Mouse (Mus musculus) myocyte (in vitro differentiated cells): Measurements from ENCODE around the gene Ksr2.

Source experiments
- E2F4 ChIP-seq: IDR thresholded peaks from one replicate; pipeline ENCODE4 v1.6.1; 2011; ENCODE audit warnings: mild to moderate bottlenecking, control low read depth, moderate library complexity; ENCODE audit not compliant: insufficient read depth
- MAX ChIP-seq: IDR thresholded peaks from one replicate; pipeline ENCODE4 v1.6.1; 2011; ENCODE audit warnings: low read depth, mild to moderate bottlenecking, control low read depth
- MYOG ChIP-seq, 3 experiments: IDR thresholded peaks; one replicate each; pipeline ENCODE4 v1.6.1; 2011; ENCODE audit warnings: control low read depth in 2 of 3, low read depth in 2 of 3, mild to moderate bottlenecking in 2 of 3; ENCODE audit not compliant: insufficient read length in 2 of 3, control insufficient read depth in 1 of 3, insufficient read depth in 1 of 3
- POLR2A ChIP-seq: IDR thresholded peaks from one replicate; pipeline ENCODE4 v1.6.1; 2011; ENCODE audit warnings: low read depth, mild to moderate bottlenecking, control low read depth, moderate library complexity; ENCODE audit not compliant: insufficient read length
- POLR2AphosphoS2 ChIP-seq: IDR thresholded peaks from one replicate; pipeline ENCODE4 v1.6.1; 2011; ENCODE audit warnings: low read depth, control low read depth; ENCODE audit not compliant: insufficient read length
- TCF3 ChIP-seq: IDR thresholded peaks from one replicate; pipeline ENCODE4 v1.6.1; 2011; ENCODE audit warnings: low read depth, control low read depth; ENCODE audit not compliant: insufficient read length
- USF1 ChIP-seq: IDR thresholded peaks from one replicate; pipeline ENCODE4 v1.6.1; 2011; ENCODE audit warnings: low read depth, mild to moderate bottlenecking, control low read depth, moderate library complexity

DNA sequence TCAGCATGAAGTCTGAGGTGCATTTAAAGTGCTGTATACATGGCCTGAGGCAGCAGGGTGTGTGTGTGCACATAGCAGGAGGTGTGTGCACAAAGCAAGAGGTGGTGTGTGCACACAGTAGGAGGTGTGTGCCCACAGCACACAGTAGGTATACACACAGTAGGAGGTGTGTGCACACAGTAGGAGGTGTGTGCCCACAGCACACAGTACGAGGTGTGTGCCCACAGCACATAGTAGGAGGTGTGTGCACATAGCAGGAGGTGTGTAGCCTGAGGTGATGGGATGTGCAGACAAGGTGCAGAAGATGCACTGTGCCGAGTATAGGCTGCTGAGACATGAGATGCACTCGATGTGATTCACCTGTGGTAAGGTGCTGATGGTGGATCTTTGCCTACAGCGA, 140.7 kb downstream of the Ksr2 start:
- TF ChIP-seq POLR2A (no peak), USF1 (no peak), E2F4 (no peak), TCF3 (no peak), POLR2AphosphoS2 (no peak), MYOG (IDR thresholded peaks at IDR 0.05; ENCODE audit: control insufficient read depth in 1 of 3, insufficient read depth in 1 of 3, insufficient read length in 2 of 3, low read depth in 2 of 3) (no peak), MAX (no peak)
